Mouse (Mus musculus): ENCODE measurements around the gene Ss18l2.

Gene Ss18l2

GRCm38 (mm10) chr9:121704646-121705625, 5.2 kb upstream of the Ss18l2 start, which contains the start of gene Sec22c:
Gene Sec22c (minus strand): TSS chr9:121705490.
- peak; percentile 93 for DNase-seq

GRCm38 (mm10) chr9:121706029-121706675, 4.0 kb upstream of the Ss18l2 start:
- no peak for DNase-seq

GRCm38 (mm10) chr9:121707801-121708200, 2.3 kb upstream of the Ss18l2 start:
- DNase-seq, result no peak

GRCm38 (mm10) chr9:121708506-121709486, 1.3 kb upstream of the Ss18l2 start:
- no peak for DNase-seq

GRCm38 (mm10) chr9:121710584-121710975, 451 bp downstream of the Ss18l2 start:
- DNase-seq, result peak; percentile 68

GRCm38 (mm10) chr9:121717048-121717447, 6.9 kb downstream of the Ss18l2 start:
- DNase-seq, result no peak

GRCm38 (mm10) chr9:121718070-121718705, 8.1 kb downstream of the Ss18l2 start:
- no peak for DNase-seq

GRCm38 (mm10) chr9:121718792-121719318, 8.7 kb downstream of the Ss18l2 start, which contains the start of gene Nktr:
Gene Nktr (plus strand): TSS chr9:121719169.
- DNase-seq, result peak; percentile 98

GRCm38 (mm10) chr9:121719347-121720331, 9.5 kb downstream of the Ss18l2 start:
- DNase-seq, result no peak

GRCm38 (mm10) chr9:121740490-121740889, 30.4 kb downstream of the Ss18l2 start:
- no peak for DNase-seq

- DNase-seq, result no peak
Observed at GRCm38 (mm10) chr9:121741168-121741567, 31.0 kb downstream of the Ss18l2 start.

- no peak for DNase-seq
Observed at GRCm38 (mm10) chr9:121744051-121744450, 33.9 kb downstream of the Ss18l2 start.

- DNase-seq, result no peak
Observed at GRCm38 (mm10) chr9:121752774-121753173, 42.6 kb downstream of the Ss18l2 start.

GRCm38 (mm10) chr9:121754624-121755023, 44.5 kb downstream of the Ss18l2 start:
- no peak for DNase-seq

GRCm38 (mm10) chr9:121756785-121757184, 46.7 kb downstream of the Ss18l2 start:
- DNase-seq, result no peak

GRCm38 (mm10) chr9:121757432-121757831, 47.3 kb downstream of the Ss18l2 start:
- DNase-seq, result peak; percentile 23

GRCm38 (mm10) chr9:121757835-121758814, 48.0 kb downstream of the Ss18l2 start:
- peak; percentile 28 for DNase-seq

- DNase-seq, result peak; percentile 37
Observed at GRCm38 (mm10) chr9:121759091-121760081, 49.3 kb downstream of the Ss18l2 start, which contains the start of gene Zfp651. Gene Zfp651 (plus strand): TSS chr9:121759330.
